Mouse (Mus musculus) heart, adult 2 months (tissue): ENCODE data around the gene Fam174a.

Experiments
- CTCF ChIP-seq: fragments of 200-600 bp; IDR thresholded peaks from 2 replicates; pipeline ENCODE4 v1.8.1; 2022; ENCODE audit warnings: antibody characterized with exemption, mild to moderate bottlenecking, moderate library complexity
- EP300 ChIP-seq: fragments of 200-500 bp; IDR thresholded peaks from 2 replicates; pipeline ENCODE4 v1.6.1; 2011; ENCODE audit warnings: low read depth, low read length, control low read depth; ENCODE audit not compliant: insufficient read depth
- POLR2A ChIP-seq: fragments of 200-500 bp; IDR thresholded peaks from 2 replicates; pipeline ENCODE4 v1.6.1; 2011; ENCODE audit warnings: mild to moderate bottlenecking, low read depth, low read length, control low read depth; ENCODE audit not compliant: insufficient read depth

DNA sequence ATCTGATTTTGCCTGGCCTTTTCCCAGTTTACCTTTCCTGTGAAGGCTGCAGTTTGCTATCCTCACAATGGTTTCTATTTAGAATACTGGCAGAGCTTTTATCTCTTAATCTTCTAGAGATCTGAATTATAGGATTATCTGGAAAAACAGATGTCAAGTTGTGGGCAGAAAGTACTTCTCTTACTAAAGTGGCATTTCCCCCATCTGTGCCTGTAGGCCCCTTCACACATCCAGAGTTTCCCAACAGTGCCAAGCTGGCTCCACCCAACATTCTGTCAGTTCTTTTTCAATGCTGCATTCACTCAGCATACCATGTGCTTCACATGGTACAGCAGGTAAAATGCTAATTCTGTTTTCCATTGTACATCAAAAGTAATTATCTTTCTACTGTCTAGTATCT lies 28.8 kb downstream of the Fam174a start:
- TF ChIP-seq CTCF (no peak), POLR2A (no peak), EP300 (no peak)
